Mouse (Mus musculus) urinary bladder, postnatal 0 days (tissue): ENCODE results near the gene Snrpg. TPM values are rescaled to one million over a fixed set of nuclear protein-coding genes. Genes with fewer than 3 reads are reported as not detected.

ENCODE experiments used
- polyA plus RNA-seq: library from polyadenylated mRNA; unstranded; fragments of >200 nt; fragmentation: Nextera tagmentation; extraction: Ambion mirVana; gene quantifications from 2 replicates; pipeline ENCODE4 v1.2.1, GENCODE M21; 2015

Gene Snrpg
- 212 and 224 TPM in 2 replicates for polyA plus RNA-seq

DNA sequence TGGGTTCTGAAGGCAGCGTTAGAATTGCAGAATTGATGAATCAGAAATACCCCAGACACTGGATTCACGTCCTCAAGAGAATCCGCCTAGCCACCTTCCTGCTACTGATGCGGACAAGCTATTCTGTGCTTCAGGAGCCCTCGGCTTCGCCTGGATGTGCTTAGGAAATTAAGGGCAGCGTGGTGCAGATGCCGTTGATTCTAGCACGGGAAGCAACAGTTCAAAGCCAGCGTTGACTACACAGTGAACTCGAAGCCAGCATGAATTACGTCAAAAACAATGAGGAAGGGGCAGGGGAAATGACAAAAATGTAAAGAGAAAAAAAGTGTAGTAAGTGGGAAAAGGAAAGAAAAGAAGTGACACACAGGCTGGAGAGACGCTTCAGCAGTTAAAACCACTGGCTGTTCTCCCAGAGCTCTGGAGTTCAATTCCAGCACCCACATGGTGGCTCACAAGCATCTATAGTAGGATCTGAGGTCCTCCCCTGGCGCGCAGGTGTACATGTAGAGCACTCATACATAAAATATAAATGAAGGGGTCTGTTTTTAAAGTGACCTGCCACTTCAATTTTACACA lies at the start of gene Snrpg:
Gene Snrpg, plus strand, starts transcription at position 541 of the 576 bp plus-strand sequence.

DNA sequence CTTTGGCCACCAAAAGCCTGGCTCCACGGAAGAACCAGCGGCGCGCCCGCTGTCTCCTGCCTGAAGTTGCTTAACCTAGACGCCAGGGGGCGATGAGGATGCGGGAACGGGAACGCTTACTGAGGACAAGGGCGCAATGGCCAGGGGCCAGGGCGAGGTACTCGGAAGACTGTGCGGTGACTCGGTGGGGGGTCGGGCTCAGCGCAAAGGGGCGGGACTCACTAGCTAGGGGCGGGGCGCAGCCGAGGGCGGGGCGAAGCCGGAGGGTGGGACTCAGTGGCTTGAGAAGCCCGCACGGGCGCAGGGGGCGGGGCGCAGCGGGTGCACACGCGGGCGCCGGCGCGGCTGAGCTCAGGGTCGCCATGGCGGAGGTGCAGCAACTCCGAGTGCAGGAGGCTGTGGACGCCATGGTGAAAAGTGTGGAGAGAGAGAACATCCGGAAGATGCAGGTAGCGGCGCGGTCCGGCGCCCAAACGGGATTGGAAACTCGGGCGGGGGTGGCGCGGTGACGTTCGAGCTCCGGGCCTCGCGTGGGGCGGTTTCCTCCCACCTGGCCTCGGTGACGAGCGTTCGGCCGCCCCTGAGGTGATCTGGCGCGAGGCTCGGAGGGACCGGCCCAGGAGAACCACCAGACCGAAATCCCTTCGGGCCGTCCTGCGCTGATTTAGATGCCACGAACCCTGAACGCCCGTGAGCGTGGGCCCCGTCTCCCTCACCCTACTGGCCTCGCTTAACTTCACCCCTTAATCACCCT lies 5.6 kb upstream of the Snrpg start, which contains the start of gene Fam136a:
Gene Fam136a, plus strand, starts transcription at position 276 of the 754 bp plus-strand sequence.

GRCm38 (mm10) chr6:86396581-86397256 lies 25.6 kb downstream of the Snrpg start, which contains the start of gene Pcyox1:
TSS of gene Pcyox1 (minus strand) at chr6:86397154.

GRCm38 (mm10) chr6:86404100-86404861 lies 33.2 kb downstream of the Snrpg start, which contains the start of gene Tia1:
TSS of gene Tia1 (plus strand) at chr6:86404219.

GRCm38 (mm10) chr6:86426358-86426757 lies 55.3 kb downstream of the Snrpg start, which contains the start of gene Gm44790:
TSS of gene Gm44790 (plus strand) at chr6:86426658.

Other genes with a start within 250 kb of the Snrpg start
- 5.9 and 6.6 TPM in 2 replicates for gene Tgfa, start 176.1 kb upstream of the Snrpg start, polyA plus RNA-seq
- 58.2 and 65.7 TPM in 2 replicates for gene Fam136a, start 5.7 kb upstream of the Snrpg start, polyA plus RNA-seq
- 58.9 and 60.2 TPM in 2 replicates for gene Pcyox1, start 25.9 kb downstream of the Snrpg start, polyA plus RNA-seq
- 45.0 and 45.1 TPM in 2 replicates for gene Tia1, start 32.9 kb downstream of the Snrpg start, polyA plus RNA-seq
- gene Gm44790, start 55.4 kb downstream of the Snrpg start, polyA plus RNA-seq: 0.40 TPM in 1 of 2 replicates, not detected in the other
- 19.8 and 20.8 TPM in 2 replicates for gene C87436, start 67.1 kb downstream of the Snrpg start, polyA plus RNA-seq
- 309 and 363 TPM in 2 replicates for gene Pcbp1, start 155.0 kb downstream of the Snrpg start, polyA plus RNA-seq